Mouse (Mus musculus): ENCODE results near the gene Trip10. TPM values are rescaled to one million over a fixed set of nuclear protein-coding genes. Genes with fewer than 3 reads are reported as not detected.

Trip10 gene
- total RNA-seq, 2 experiments from 2014 or later: 142 to 152 TPM

GRCm38 (mm10) chr17:57232200-57232599 is 17.1 kb upstream of the Trip10 start:
- intact Hi-C loops (cut with DNase I): no loop called here
- no peak for DNase-seq

- DNase-seq: no peak
- intact Hi-C loops (cut with DNase I): no loop called here
Observed at GRCm38 (mm10) chr17:57233038-57233437, 16.2 kb upstream of the Trip10 start.

DNA sequence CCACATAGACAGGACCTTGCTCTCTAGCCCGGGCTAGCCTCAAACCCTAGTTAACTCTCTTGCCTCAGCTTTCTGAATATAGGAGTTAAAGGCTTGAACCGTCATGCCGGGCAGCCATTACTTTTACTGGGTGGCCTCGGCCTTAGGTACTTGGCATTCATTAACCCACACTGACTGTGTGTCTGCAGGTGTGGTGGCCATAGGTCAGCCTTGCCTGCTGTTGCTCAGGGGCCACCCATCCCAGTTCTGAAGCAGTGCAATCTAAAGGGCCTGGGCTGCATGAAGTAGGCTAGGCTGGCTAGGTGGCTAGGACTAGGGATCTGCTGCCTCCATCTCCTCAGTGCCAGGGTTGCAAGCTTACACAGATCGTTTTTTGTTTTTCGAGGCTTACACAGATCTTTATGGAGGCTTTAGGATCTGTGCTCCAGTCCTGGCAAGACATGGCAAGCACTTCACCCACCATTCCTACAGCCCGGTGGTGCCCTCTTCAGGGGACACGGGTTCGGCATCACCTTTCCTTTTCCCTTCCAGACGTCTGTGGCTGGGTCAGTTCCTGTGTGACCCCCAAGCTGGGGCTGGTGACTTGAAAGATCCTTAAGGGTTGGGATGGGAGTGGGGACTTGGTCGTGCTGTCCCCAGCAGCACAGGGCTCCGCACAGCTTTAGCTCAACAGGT is 14.9 kb upstream of the Trip10 start:
- intact Hi-C loops (cut with DNase I): no loop called here
- DNase-seq: no peak

- intact Hi-C loops (cut with DNase I): no loop called here
- DNase-seq: no peak
Observed at GRCm38 (mm10) chr17:57235803-57236202, 13.5 kb upstream of the Trip10 start.

GRCm38 (mm10) chr17:57237181-57237580 is 12.1 kb upstream of the Trip10 start:
- intact Hi-C loops (cut with DNase I): no loop called here
- peak in 1 of 2 experiments; percentile 4 for DNase-seq

DNA sequence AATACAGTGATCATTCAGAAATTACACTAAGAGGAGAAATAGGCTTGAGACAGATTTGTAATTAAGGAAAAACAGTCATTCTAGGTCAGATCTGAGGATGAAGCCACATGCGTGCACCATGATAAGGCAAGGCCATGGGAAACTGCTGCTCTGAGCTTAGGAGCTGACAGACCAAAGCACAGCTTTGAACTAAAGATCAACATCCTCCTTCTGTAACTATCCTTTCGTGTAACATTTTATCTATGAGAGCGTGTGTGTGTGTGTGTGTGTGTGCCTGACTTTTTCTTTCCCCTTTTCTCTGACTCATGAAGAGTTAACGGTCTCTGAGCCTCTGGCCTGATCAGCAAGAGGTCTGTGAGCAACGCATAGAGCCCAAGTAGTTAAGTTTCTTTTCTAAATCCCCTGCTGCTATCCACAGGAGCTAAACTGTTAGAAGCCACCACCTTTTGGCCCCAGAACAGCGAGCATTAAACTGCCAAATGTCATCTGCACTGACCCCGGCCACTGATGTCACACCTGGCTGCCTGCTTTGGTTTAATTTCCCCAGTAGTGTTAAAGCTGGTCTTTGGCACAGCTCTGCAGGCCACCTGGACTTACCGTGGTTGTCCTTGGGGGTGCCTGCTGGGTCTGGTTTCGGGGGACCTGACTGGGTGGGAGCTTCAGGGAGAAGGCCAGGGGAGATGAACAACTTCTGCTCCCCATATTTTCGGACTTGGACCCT is 5.4 kb upstream of the Trip10 start:
- intact Hi-C loops (cut with DNase I): no loop called here
- DNase-seq: no peak

DNA sequence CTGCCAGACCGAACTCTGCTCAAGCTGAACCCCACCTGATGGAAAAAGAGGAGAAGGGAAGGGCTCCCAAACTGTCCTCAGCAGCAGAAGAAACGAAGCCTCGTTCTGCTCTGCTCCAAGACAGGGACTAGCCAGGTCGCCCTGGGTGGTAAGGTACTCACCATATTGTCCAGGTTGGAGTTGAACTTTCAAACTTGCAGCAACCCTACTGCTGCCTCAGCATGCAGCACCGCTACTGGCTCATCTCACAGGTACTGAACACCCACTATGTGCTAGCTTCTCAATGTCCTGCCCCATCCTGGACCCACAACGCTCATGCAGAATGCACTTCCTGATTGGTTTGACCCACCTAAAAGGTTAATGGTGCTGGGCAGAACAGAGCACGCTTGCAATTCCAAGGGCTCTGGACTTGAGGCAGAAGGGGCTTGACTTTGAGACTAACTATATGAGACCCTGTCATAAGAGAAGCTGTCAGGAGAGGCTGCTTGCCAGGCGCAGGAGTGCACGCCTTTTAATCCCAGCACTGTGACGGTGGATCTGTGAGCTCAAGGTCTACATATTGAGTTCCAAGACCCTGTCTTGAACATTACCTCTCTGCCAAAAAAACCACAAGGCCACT is 3.8 kb upstream of the Trip10 start:
- intact Hi-C loops (cut with DNase I): no loop called here
- DNase-seq: peak in 1 of 2 experiments; percentile 2

- DNase-seq: peak in 1 of 2 experiments; percentile 3
- intact Hi-C loops (cut with DNase I): no loop called here
Observed at GRCm38 (mm10) chr17:57246663-57247392, 2.4 kb upstream of the Trip10 start.

DNA sequence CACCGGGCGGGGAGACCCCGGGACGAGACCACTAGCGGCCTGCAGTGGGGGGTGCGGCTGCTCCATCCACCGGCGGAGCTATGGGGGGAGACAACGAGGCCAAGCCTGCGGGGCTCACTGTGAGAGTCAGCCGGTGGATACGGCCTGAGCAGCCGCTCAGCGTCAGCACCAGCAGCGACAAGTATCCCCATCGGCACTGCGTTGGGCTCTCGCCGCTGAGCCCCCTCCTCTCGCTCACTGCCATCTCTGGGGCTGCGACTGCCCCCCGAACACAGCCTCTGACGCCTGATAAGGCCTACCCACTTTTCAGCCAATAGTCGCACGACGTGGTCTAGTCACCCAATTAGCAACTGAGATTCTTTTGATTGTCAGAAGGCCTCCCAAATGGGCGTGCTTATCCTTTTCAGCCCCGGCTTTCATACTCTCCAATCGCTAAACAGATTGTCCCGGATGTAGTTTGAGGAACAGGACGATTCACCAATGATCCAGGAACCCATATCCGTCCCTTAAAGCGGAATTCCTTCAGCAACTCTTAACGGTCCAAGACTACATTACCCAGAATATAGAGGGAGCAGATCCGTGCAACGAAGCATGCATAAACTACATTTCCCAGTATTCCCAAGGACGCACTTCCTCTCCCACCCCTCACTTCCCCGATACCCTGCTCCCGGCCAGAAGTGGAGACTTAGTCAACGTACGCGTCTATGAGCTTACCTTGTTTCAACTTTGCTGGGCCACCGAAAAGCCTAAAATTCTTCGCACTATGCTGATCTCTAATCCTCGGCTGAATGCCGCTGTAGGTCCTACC is 1.7 kb upstream of the Trip10 start:
- DNase-seq: peak; percentile 82 to 83
- intact Hi-C loops (cut with DNase I): loop anchor here (1.0 kb wide), 1 partner anchor 30 kb away; no protein-coding TSS in a partner anchor

GRCm38 (mm10) chr17:57248201-57248699 is 1.0 kb upstream of the Trip10 start, which contains the start of gene Gpr108:
Gpr108 (minus strand) TSS chr17:57248446.
- intact Hi-C loops (cut with DNase I): loop anchor here (1.0 kb wide), 1 partner anchor 29 kb away; no protein-coding TSS in a partner anchor
- peak; percentile 78 to 80 for DNase-seq

DNA sequence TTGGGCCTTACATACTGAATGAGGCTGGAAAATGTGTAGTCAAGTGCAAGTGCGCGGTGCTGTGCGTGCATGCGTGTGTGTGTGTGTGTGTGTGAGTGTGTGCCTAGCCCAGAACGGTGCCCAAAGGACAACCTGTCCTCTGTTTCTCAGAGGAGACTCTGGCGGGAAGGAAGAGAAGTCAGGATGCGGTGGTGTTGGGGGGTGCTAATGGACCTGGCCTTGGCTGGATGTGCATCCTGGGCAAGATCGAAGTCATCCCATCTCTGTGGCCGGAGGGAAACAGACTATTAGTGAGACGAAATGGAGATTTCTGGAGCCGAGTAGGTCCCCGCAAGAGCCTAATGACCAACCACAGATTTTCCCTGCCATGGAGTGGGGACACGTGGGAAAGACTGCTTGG is 484 bp upstream of the Trip10 start:
- peak in 1 of 2 experiments; percentile 11 for DNase-seq

GRCm38 (mm10) chr17:57250461-57251160 is 1.4 kb downstream of the Trip10 start:
- intact Hi-C loops (cut with DNase I): no loop called here

More for the DNA sequence above, 484 bp upstream of the Trip10 start:
- intact Hi-C loops (cut with DNase I): loop anchor here (1.0 kb wide), 1 partner anchor 29 kb away; no protein-coding TSS in a partner anchor

DNA sequence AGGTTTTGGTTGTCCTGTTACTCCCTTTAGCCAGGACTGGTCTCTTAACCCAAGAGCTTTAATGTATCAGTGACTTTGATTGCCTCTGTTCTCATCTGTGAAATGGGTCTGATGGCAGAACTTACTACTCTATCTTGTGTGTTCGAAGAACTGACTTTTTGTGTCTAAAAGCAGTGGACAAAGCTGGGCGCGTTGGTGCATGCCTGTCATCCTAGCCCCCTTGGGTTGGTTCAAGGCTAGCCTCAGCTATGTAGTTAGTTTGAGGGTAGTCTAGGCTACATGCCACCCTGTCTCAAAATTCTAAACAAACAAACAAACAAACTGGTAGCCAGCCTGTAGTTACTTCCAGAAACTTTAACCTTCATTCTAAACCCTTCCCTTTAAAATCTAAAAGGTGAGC is 2.2 kb downstream of the Trip10 start:
- intact Hi-C loops (cut with DNase I): no loop called here
- DNase-seq: no peak

More at GRCm38 (mm10) chr17:57250461-57251160, 1.4 kb downstream of the Trip10 start:
- DNase-seq: peak; percentile 68 to 73

DNA sequence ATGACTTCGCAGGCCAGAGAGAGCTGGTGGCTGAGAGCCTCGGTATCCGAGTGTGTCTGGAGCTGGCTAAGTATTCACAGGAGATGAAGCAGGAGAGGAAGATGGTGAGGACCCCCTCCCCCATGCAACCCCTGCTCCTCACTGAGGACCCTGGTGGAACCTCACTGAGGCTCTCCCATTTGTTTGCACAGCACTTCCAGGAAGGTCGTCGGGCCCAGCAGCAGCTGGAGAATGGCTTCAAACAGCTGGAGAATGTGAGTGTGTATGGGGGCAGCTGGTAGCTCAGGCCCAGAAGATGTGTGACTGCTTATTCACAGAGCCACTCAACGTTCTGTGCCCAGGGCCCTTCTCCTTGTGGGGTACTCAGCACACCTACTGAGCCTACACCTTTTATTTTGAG is 4.1 kb downstream of the Trip10 start:
- intact Hi-C loops (cut with DNase I): no loop called here
- peak in 1 of 2 experiments; percentile 1 for DNase-seq

DNA sequence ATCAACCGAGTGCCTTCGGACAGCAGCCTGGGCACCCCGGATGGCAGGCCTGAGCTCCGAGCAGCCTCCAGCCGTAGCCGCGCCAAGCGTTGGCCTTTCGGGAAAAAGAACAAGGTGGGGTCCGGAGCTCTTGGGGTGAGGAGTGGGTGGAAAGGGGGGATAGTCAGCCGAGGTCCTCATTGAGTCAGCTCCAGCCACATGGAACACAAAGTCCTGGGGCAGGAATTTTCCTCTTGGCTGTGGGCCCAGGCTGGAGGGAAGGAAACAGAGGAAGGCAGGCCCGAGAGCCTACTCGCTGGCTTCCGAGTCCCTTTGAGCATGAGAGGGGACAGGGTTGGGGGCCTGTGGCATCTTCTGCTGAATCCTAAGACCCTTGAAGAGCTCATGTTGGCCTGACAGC is 6.1 kb downstream of the Trip10 start:
- peak; percentile 52 to 59 for DNase-seq
- intact Hi-C loops (cut with DNase I): no loop called here

DNA sequence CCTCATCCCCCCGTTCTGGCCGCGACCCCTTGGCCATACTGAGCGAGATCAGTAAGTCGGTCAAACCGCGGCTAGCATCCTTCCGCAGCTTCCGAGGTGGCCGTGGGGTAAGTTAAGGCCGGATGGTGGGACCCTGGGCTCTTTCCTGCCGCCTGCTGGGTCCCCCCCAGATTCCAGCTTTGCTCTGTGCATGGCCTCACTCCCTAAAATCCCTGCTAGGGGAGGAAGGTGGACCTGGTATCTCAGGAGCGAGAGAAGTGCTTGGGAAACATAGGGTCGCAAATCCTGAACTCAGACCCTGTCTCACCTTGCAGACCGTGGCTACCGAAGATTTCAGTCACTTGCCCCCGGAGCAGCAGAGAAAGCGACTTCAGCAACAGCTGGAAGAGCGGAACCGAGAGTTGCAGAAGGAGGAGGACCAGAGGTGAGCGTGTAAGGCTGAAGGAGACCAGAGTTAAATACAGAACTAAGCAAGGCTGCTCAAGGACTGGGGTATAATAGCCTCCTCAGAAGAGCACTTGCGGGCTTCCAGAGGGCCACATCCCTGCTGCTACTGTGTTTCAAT is 7.7 kb downstream of the Trip10 start:
- intact Hi-C loops (cut with DNase I): no loop called here
- peak in 1 of 2 experiments; percentile 1 for DNase-seq

GRCm38 (mm10) chr17:57258191-57258590 is 8.9 kb downstream of the Trip10 start:
- peak in 1 of 2 experiments; percentile 1 for DNase-seq
- intact Hi-C loops (cut with DNase I): no loop called here

- intact Hi-C loops (cut with DNase I): no loop called here
- DNase-seq: peak; percentile 56 to 58
Observed at GRCm38 (mm10) chr17:57259742-57260141, 10.5 kb downstream of the Trip10 start.
